Mouse (Mus musculus) myocyte (in vitro differentiated cells): ENCODE results near the gene Elac2.

Source experiments
- MYOD1 ChIP-seq, 3 experiments: IDR thresholded peaks; one replicate each; pipeline ENCODE4 v1.6.1; 2011; ENCODE audit warnings: control low read depth in 2 of 3, low read depth in 2 of 3, mild to moderate bottlenecking in 2 of 3, moderate library complexity in 1 of 3; ENCODE audit not compliant: insufficient read length in 2 of 3, control insufficient read depth in 1 of 3
- POLR2A ChIP-seq: IDR thresholded peaks from one replicate; pipeline ENCODE4 v1.6.1; 2011; ENCODE audit warnings: low read depth, mild to moderate bottlenecking, control low read depth, moderate library complexity; ENCODE audit not compliant: insufficient read length
- TCF3 ChIP-seq: IDR thresholded peaks from one replicate; pipeline ENCODE4 v1.6.1; 2011; ENCODE audit warnings: low read depth, control low read depth; ENCODE audit not compliant: insufficient read length

GRCm38 (mm10) chr11:65003611-65004010, 24.8 kb downstream of the Elac2 start:
- TF ChIP-seq MYOD1 (IDR thresholded peaks at IDR 0.05; ENCODE audit: control insufficient read depth in 1 of 3, insufficient read length in 2 of 3, low read depth in 2 of 3): no peak
- no peak for TF ChIP-seq TCF3
- TF ChIP-seq POLR2A: no peak
